Mouse (Mus musculus) embryonic facial prominence, embryonic 15.5 days (tissue): ENCODE results near the gene Slco4c1. TPM values are rescaled to one million over a fixed set of nuclear protein-coding genes. Genes with fewer than 3 reads are reported as not detected.

Source experiments
- ATAC-seq: fragments of 200-750 bp; cut with Nextera tagmentation; 2 replicates; pipeline ENCODE4 v1.8.0; 2017; ENCODE audit warnings: low read depth, moderate TSS enrichment; ENCODE audit not compliant: insufficient number of reproducible peaks, low FRiP score, low TSS enrichment
- H3K27ac ChIP-seq: fragments of 300-500 bp; sonication (generic); replicated peaks from 2 replicates; pipeline ENCODE4 v1.5.1; 2015; ENCODE audit warnings: mild to moderate bottlenecking, inconsistent platforms
- H3K27me3 ChIP-seq: fragments of 300-500 bp; sonication (generic); 2 replicates; pipeline ENCODE4 v1.6.1; 2015; ENCODE audit warnings: inconsistent platforms
- H3K36me3 ChIP-seq: fragments of 300-500 bp; sonication (generic); 2 replicates; pipeline ENCODE4 v1.6.1; 2015; ENCODE audit warnings: mild to moderate bottlenecking, inconsistent platforms
- H3K4me1 ChIP-seq: fragments of 300-500 bp; sonication (generic); 2 replicates; pipeline ENCODE4 v1.6.1; 2015; ENCODE audit warnings: inconsistent platforms
- H3K4me2 ChIP-seq: fragments of 300-500 bp; sonication (generic); replicated peaks from 2 replicates; pipeline ENCODE4 v1.6.1; 2015; ENCODE audit warnings: mild to moderate bottlenecking, inconsistent platforms
- H3K4me3 ChIP-seq: fragments of 300-500 bp; sonication (generic); replicated peaks from 2 replicates; pipeline ENCODE4 v1.5.1; 2015; ENCODE audit warnings: mild to moderate bottlenecking, inconsistent platforms
- H3K9ac ChIP-seq: fragments of 300-500 bp; sonication (generic); 2 replicates; pipeline ENCODE4 v1.6.1; 2015; ENCODE audit warnings: inconsistent platforms
- H3K9me3 ChIP-seq: fragments of 300-500 bp; sonication (generic); replicated peaks from 2 replicates; pipeline ENCODE4 v1.6.1; 2016; ENCODE audit warnings: inconsistent platforms
- WGBS: fragments of 180-500 bp; shearing (Covaris S2); methylation state at CpG from one replicate; pipeline ENCODE4 v1.1.7; 2015; 5-methylcytosine and 5-hydroxymethylcytosine counted together
- polyA plus RNA-seq: library from polyadenylated mRNA; unstranded; fragments of >200 nt; fragmentation: Nextera tagmentation; extraction: Ambion mirVana; gene quantifications from 2 replicates; pipeline ENCODE4 v1.2.1, GENCODE M21; 2015

Slco4c1 gene
- polyA plus RNA-seq, 1 experiment from 2014 or later: 0.92 TPM

DNA sequence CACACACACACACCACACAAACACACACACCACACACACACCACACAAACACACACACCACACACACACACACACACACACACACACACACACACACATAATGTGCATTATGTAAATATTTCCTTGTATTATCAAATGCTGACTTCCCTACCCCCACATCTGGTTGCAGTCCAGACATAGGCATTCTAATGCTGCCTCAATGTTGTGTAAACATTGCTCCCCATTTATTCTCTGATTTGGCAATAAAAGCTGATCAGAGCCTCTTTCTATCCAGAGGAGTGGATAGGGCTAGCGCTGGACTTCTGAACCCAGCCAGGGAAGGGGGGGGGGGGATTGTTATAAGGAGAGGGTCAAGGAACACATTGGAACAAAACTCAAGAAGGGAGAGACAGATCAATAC lies 101.7 kb downstream of the Slco4c1 start:
- Histone ChIP-seq H3K4me1 (no peaks in the 10 kb centered on the region), H3K27ac (no peak overlapping the region), H3K27me3 (no peaks in the 10 kb centered on the region), H3K4me2 (no peak overlapping the region), H3K9me3 (no peaks in the 10 kb centered on the region), H3K36me3 (no peaks in the 10 kb centered on the region), H3K9ac (no peak overlapping the region), H3K4me3 (no peak overlapping the region)
- ATAC-seq: no peak
- 92% methylated on average over 1 of the region's 1 CpGs for WGBS

DNA sequence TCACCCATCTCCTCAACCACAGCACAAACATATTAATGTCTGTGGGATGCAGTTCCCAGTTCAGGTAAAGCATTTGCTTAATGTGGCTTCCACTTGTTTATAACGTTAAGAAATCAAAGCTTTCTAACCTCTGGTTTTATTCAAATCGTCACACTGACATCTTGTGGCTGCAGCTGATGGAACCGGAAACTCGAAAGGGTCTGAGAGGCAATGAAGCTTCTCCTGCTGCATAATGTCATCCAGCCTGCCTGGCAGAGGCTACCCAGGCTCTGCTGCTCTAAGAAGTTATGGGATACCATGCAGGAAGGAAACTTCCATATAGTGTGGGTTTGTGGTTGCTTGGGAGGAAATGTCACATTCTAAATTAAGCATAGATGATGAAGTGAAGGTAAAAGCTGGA lies 103.7 kb downstream of the Slco4c1 start:
- no peaks in the 10 kb centered on the region for H3K27me3 ChIP-seq
- no peak overlapping the region for H3K27ac ChIP-seq
- H3K9me3 ChIP-seq: no peaks in the 10 kb centered on the region
- no peak overlapping the region for H3K9ac ChIP-seq
- H3K4me2 ChIP-seq: no peak overlapping the region
- WGBS: 8% methylated on average over 4 of the region's 4 CpGs
- no peak overlapping the region for H3K4me3 ChIP-seq
- ATAC-seq: no peak
- no peaks in the 10 kb centered on the region for H3K36me3 ChIP-seq
- H3K4me1 ChIP-seq: no peaks in the 10 kb centered on the region

DNA sequence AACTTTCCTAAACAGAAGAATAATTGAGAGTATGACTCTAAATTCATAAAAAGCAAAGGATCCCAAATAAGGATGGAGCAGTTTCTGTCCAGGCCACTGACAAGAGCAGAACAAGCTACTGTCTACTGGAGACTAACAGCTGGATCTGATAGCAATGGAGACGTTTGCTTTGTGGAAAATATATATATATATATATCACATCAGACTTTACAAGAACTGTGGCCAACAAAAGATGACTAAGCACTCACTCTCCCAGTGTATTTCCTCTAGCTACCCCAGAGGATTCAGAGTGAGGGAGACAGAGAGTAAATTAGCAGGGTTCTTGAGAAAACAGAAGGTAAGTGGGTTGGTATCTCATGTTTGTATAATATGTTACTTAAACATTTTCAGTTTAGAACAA lies 105.4 kb downstream of the Slco4c1 start:
- Histone ChIP-seq H3K9ac (no peak overlapping the region), H3K4me2 (no peak overlapping the region), H3K27me3 (no peaks in the 10 kb centered on the region), H3K27ac (no peak overlapping the region), H3K4me3 (no peak overlapping the region), H3K9me3 (no peaks in the 10 kb centered on the region), H3K4me1 (no peaks in the 10 kb centered on the region), H3K36me3 (no peaks in the 10 kb centered on the region)
- no peak for ATAC-seq
- WGBS: 27% methylated on average over 1 of the region's 1 CpGs
